Mouse (Mus musculus): ENCODE measurements around the gene Phldb3.

- TF ChIP-seq CTCF (IDR thresholded peaks at IDR 0.05; ENCODE audit: control insufficient read depth, insufficient read depth, insufficient read length), result no peak
- no peak for TF ChIP-seq MYOG (IDR thresholded peaks at IDR 0.05; ENCODE audit: control insufficient read depth, extremely low read depth, insufficient read length)
- no peak for TF ChIP-seq MAX (IDR thresholded peaks at IDR 0.05)
- no peak for TF ChIP-seq USF1 (IDR thresholded peaks at IDR 0.05; ENCODE audit: low read depth)
Observed at GRCm38 (mm10) chr7:24637046-24637445, 26.5 kb downstream of the Phldb3 start.

Data from C2C12 (cell line).